Mouse (Mus musculus) erythroblast, adult 5-6 weeks (primary cell): ENCODE measurements around the gene Klhl12. TPM values are rescaled to one million over a fixed set of nuclear protein-coding genes. Genes with fewer than 3 reads are reported as not detected.
A peak's percentile ranks its signal among the peaks of the same experiment; 100 is the strongest.
"Not testable (repeated sequence)": the region's sequence is repeated elsewhere in the genome, so short reads cannot be mapped to it uniquely, and the experiment has no call there.

Experiments used
- ATAC-seq: replicated peaks from 2 replicates; pipeline ENCODE4 v1.8.0; 2016; ENCODE audit warnings: moderate number of reproducible peaks, mild to moderate bottlenecking, moderate TSS enrichment, inconsistent platforms; ENCODE audit not compliant: poor library complexity, low FRiP score, severe bottlenecking
- total RNA-seq, 2 experiments: library from RNA; stranded (forward) in 1 of 2; stranded (reverse) in 1 of 2; fragments of 150-400 nt in 1 of 2; fragments of 200-764, 138-1000 nt in 1 of 2; gene quantifications; 2 replicates each; pipeline versions ENCODE4 v1.2.3 to v1.2.4; 2015 to 2017; ENCODE audit warnings: low replicate concordance in 2 of 2

Gene Klhl12
- total RNA-seq, 2 experiments from 2014 or later, result 226 to 369 TPM

GRCm38 (mm10) chr1:134512584-134512983 lies 57.3 kb downstream of the Klhl12 start:
- ATAC-seq, result no peak

GRCm38 (mm10) chr1:134513312-134513860 lies 58.1 kb downstream of the Klhl12 start:
- peak; percentile 39 for ATAC-seq

GRCm38 (mm10) chr1:134513876-134514590 lies 58.7 kb downstream of the Klhl12 start:
- ATAC-seq, result no peak

- ATAC-seq, result no peak
Measured at GRCm38 (mm10) chr1:134515891-134516290, 60.6 kb downstream of the Klhl12 start.

DNA sequence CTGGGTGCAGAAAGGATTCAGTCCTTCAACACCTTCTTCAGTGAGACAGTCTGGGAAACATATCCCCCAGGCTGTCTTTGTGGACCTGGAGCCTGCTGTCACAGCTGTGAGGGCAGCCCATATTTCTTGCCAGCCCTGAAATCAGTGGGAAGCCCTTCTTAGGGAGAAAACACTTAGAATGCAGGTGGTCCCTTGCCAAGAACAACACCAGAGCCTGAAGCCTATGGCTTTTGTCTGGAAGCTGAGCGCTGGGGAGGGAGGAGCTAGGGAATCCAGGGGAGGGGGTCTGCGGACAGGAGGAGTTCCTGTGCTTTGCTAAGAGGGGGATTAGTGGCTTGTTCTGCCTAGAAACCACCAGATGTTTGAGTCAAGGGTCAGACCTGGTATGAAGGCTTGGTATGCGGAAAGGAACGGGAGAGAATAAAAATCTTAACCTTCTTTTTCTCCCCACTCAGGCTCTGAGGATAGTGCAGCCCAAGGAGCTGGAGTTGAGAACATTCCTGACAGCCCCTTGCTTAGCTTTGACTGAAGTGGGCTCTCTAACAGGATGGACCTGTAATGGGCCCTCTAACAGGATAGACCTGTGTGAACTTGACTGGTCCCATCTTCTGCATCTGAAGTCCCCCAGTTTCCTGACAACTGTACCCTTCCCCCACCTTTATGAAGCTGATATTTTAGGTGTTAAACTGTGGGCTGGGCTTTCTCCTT lies 61.3 kb downstream of the Klhl12 start:
- ATAC-seq, result no peak

- ATAC-seq, result not testable (repeated sequence)
Measured at GRCm38 (mm10) chr1:134517841-134518240, 62.5 kb downstream of the Klhl12 start.

GRCm38 (mm10) chr1:134518677-134519076 lies 63.3 kb downstream of the Klhl12 start:
- peak; percentile 92 for ATAC-seq

- not testable (repeated sequence) for ATAC-seq
Measured at GRCm38 (mm10) chr1:134519201-134519600, 63.9 kb downstream of the Klhl12 start.

DNA sequence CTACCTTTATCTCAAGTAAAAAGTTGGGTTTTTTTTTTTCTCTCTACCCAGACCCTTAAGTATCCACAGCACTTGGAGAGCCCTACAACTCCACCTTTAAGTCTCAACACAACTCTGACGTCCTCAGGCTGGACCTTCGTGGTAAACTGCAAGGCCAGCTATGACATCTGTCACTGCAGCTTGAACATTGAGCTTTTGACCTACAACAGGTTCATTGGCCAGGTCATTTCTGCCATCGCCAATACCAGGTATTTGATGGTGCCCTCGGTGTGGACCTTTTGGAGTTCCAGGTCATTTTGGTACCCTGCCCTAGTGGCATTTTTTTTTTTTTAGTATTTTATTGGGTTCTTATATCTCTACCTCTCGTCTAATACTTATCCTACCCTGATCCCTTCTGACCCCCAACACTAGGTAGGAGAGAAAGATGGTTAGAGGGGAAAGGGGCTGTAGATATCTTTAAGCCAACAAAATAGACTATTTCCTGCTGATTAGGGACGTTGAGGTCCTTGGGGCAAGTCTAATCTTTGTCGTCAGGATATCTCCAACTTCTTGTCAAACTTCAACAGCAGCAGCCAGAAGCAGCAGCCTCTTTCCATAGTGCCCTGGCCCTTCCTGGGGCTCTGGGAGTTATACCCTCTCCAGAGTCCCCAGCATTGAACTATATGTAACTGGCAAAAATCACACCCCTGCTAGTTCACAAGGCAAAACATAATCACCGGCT lies 64.8 kb downstream of the Klhl12 start:
- no peak for ATAC-seq

- ATAC-seq, result peak; percentile 47
Measured at GRCm38 (mm10) chr1:134521163-134521562, 65.8 kb downstream of the Klhl12 start.

- no peak for ATAC-seq
Measured at GRCm38 (mm10) chr1:134522325-134522724, 67.0 kb downstream of the Klhl12 start.

DNA sequence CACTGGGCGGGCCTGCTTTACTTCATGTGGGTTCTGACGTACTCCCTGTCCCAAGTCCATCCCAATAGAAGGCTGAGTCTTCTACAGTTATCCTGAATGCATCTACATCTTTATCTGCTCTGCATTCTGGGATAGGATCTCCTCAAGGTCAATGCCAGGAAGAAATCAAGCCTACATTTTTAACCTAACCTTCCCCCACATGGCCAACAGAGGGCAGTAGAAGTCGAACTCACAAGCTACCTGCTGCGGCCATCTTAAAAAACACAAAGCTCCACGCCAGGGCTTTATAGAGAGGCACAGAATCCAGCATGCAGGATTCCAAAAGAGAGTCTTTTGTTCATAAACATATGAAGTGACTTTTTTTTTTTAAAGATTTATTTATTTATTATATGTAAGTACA lies 69.1 kb downstream of the Klhl12 start:
- 0 out of 2 replicates have a peak, but pooled peaks have one; percentile 32 for ATAC-seq

DNA sequence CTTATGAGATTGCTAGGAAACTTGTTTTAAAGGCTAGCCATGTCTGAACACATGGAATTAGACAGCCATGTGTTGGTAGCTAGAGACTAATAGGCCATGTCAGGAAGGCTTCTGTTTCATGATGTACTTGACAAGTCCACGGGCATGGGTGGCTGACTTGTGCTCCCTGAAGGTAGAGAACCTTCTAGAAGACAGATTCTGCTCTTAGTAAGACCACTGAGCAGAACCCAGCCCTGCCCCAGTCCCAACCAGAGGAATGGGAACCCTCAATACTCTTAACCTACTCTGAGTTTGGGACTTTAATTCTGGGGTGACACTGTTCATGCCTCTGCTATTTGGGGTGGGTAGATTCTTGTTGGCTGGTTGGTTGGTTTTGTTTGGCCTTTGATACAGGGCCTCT lies 69.7 kb downstream of the Klhl12 start:
- ATAC-seq, result no peak

DNA sequence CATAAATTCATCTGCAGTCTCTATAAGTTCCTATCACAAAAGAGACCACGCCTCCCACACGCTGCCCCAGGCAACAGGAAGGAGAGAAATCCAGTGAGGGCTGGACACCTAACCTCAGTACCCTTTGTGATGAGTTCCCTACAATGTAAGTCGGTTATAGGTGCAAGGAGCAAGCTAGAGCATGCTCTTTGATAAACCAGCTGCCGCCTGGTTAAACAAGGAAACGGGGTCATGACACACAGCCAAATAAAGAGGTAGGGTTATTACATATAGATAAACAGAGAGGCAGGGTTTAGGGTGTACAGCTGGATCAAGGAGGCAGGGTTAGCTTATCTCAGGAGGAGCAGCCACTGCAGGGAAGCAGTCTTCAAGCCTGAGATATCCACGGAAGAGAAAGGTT lies 71.4 kb downstream of the Klhl12 start:
- ATAC-seq, result peak; percentile 94

- no peak for ATAC-seq
Measured at GRCm38 (mm10) chr1:134530618-134531017, 75.3 kb downstream of the Klhl12 start.

- not testable (repeated sequence) for ATAC-seq
Measured at GRCm38 (mm10) chr1:134533710-134534109, 78.4 kb downstream of the Klhl12 start.

DNA sequence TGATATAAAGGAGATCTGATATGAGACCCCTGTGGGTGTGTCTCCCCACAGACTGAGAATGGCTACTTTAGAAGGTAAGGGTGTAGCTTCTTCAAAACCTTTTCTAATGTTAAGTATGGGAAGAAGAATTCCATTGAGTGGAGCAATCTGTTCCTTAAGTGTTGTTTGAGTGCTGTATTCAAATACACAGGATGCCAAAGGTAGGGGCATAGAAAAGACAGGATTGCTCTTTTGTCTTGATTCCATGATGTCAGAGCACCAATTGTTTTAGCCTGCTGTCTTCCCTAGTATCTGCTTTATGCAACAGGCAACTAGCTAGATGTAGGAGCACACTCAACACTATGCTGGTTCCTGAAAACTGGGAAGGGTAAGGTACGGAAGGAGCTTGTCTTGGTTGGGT lies 79.7 kb downstream of the Klhl12 start:
- no peak for ATAC-seq

DNA sequence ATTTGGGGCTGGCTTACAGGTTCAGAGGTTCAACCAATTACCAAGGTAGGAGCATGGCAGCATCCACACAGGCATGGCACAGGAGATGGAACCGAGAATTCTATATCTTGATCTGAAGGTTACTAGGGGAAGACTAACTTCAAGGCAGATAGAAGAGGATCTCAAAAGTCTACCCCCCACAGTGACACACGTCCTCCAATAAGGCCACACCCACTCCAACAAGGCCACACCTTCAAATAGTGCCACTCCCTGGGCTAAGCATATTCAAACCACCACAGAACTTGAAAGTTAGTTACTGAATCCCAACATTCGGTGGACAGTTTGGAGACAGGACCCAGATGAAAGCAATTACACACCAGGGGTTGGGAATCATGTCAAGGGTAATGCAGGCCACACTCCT lies 80.2 kb downstream of the Klhl12 start:
- peak; percentile 53 for ATAC-seq

- ATAC-seq, result no peak
Measured at GRCm38 (mm10) chr1:134540610-134541009, 85.3 kb downstream of the Klhl12 start.
